In genomic region chr19:55148109-55148508, GRCm38 (mm10) we compare ENCODE assay signal across 21 mouse cellular contexts. TPM values are rescaled to one million over a fixed set of nuclear protein-coding genes. Genes with fewer than 3 reads are reported as not detected.
"Had no signal": no experiment of that assay in that cellular context is flagged by ENCODE, and none has a peak within 500 bp of the region (broad histone marks: within the 10 kb centered on the region; RNA-seq: fewer than 3 reads in every experiment).

No protein-coding gene starts in this region.

- H3K4me3 ChIP-seq: kidney, embryonic 15.5 days; limb, embryonic 10.5 days; limb, embryonic 13.5 days; midbrain, embryonic 13.5 days had no signal

- H3K4me2 ChIP-seq: kidney, embryonic 15.5 days; limb, embryonic 13.5 days; liver, embryonic 11.5 days; lung, embryonic 14.5 days; midbrain, embryonic 13.5 days had no signal

- DNase-seq: kidney, adult 11 months; kidney, adult 8-10 months; kidney, postnatal 10 days; liver, postnatal 0 days; lung, embryonic 14.5 days; thymus, adult 18-20 months; thymus, postnatal 36 days had no signal

- H3K36me3 ChIP-seq: kidney, embryonic 15.5 days; limb, embryonic 10.5 days; limb, embryonic 13.5 days; midbrain, embryonic 13.5 days had no signal

- H3K27ac ChIP-seq: kidney, embryonic 15.5 days; limb, embryonic 10.5 days; limb, embryonic 13.5 days; liver, embryonic 14.5 days; macrophage; midbrain, embryonic 13.5 days had no signal

- ATAC-seq: liver, postnatal 0 days; lung, postnatal 0 days; midbrain, embryonic 13.5 days; midbrain, embryonic 16.5 days had no signal

- H3K9me3 ChIP-seq: kidney, embryonic 15.5 days; limb, embryonic 10.5 days; midbrain, embryonic 13.5 days had no signal

- H3K9ac ChIP-seq: kidney, embryonic 15.5 days; limb, embryonic 13.5 days; liver, embryonic 14.5 days; liver, postnatal 0 days; lung, embryonic 14.5 days; midbrain, embryonic 13.5 days had no signal

- H3K27me3 ChIP-seq: kidney, embryonic 15.5 days; limb, embryonic 13.5 days; midbrain, embryonic 13.5 days had no signal

- H3K4me1 ChIP-seq: limb, embryonic 13.5 days had no signal

RNA-seq across cellular contexts. Expression of gene Tectb, which starts 32.4 kb away (rescaled TPM):
- total RNA-seq: left cerebral cortex, adult 18-20 months; left cerebral cortex, postnatal 25 days; megakaryocyte, adult 5-6 weeks had no signal
- polyA plus RNA-seq: kidney, embryonic 15.5 days; limb, embryonic 10.5 days; limb, embryonic 13.5 days; liver, embryonic 11.5 days; lung, embryonic 14.5 days; macrophage; neural tube, embryonic 11.5 days; neural tube, embryonic 14.5 days had no signal
